Mouse (Mus musculus): ENCODE measurements around the gene Commd2. TPM values are rescaled to one million over a fixed set of nuclear protein-coding genes. Genes with fewer than 3 reads are reported as not detected.

The Commd2 gene
- polyA plus RNA-seq (2014; fragmentation: Illumina TruSeq; extraction: RNeasy Lipid Tissue Mini Kit (QIAGEN cat#74804); ENCODE audit: low replicate concordance), result 11.0 TPM

DNA sequence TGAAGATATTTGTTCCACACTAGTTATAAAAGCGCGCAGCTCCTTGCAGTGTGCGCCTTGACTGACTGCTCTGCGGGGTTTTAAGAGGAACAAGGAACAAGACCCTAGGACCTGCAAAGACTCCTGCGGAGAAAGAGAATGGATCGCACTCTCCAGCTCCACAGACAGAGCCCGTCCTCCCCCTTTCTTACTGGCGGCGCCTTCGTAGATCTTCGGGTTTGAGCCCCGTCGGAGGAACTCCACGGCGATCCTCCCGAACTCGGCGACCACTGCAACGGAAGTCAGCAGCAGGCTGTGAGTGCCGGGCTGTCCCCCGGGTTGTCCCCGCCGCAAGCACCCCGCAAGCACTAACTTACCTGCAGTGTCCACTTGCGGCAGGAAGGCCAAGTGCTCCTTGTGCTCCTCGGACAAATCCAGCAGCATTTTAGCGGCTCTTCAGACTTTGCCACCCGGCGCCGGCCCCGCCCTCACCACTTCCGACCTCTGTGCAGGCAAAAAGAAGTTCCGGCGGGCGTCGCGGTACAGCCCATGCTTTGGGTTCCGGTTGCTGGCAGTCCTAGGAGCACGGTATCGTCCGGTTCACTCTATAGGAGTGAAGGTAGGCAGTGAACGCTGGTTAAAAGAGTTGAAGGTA is at the start of gene Commd2:
Commd2 (minus strand) TSS at position 485 of the 634 bp plus-strand sequence.

DNA sequence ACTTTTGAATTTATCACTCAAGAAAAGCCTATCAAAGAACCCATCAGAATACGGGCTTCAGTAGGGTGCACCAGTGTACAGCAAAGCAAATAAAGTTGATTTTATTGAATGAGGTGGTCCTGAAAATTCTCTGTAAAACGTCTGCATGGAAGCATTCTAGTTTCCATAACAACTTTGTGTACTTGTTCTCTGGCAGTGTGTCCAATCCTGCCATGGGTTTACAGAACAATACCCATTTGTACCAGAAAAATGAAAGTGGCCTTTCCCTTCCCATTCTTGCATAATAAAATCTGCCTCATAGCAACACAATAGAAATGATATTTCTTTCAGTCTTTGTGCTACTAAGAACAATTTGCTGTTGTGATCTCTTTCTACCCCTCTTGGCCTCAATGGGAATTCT is 41.2 kb upstream of the Commd2 start, which contains the start of gene Ankub1:
Ankub1 (minus strand) TSS at position 81 of the 400 bp plus-strand sequence.

Other genes with a start within 250 kb of the Commd2 start
- gene Tm4sf4, start 226.4 kb downstream of the Commd2 start, polyA plus RNA-seq (2014; fragmentation: Illumina TruSeq; extraction: RNeasy Lipid Tissue Mini Kit (QIAGEN cat#74804); ENCODE audit: low replicate concordance), result 84.3 TPM
- 15.2 TPM for gene Wwtr1, start 75.8 kb downstream of the Commd2 start, polyA plus RNA-seq (2014; fragmentation: Illumina TruSeq; extraction: RNeasy Lipid Tissue Mini Kit (QIAGEN cat#74804); ENCODE audit: low replicate concordance)
- not detected for gene Ankub1, start 41.1 kb upstream of the Commd2 start, polyA plus RNA-seq (2014; fragmentation: Illumina TruSeq; extraction: RNeasy Lipid Tissue Mini Kit (QIAGEN cat#74804); ENCODE audit: low replicate concordance)
- gene Rnf13, start 84.3 kb upstream of the Commd2 start, polyA plus RNA-seq (2014; fragmentation: Illumina TruSeq; extraction: RNeasy Lipid Tissue Mini Kit (QIAGEN cat#74804); ENCODE audit: low replicate concordance), result 281 TPM
- gene Pfn2, start 196.4 kb upstream of the Commd2 start, polyA plus RNA-seq (2014; fragmentation: Illumina TruSeq; extraction: RNeasy Lipid Tissue Mini Kit (QIAGEN cat#74804); ENCODE audit: low replicate concordance), result 10.9 TPM

Measured in small intestine, adult 10 weeks (tissue).